Mouse (Mus musculus) liver (tissue): ENCODE results near the gene Polh.

Source experiments
- DNase-seq: peaks from one replicate; pipeline ENCODE4 v3.0.0-alpha.2; 2020; ENCODE audit warnings: mixed read lengths

The Polh gene

GRCm38 (mm10) chr17:46166270-46166669 lies 36.2 kb downstream of the Polh start:
- no peak for DNase-seq

- no peak for DNase-seq
These were observed 37.0 kb downstream of the Polh start for GRCm38 (mm10) chr17:46165460-46165859.

GRCm38 (mm10) chr17:46164791-46165190 lies 37.7 kb downstream of the Polh start:
- DNase-seq: no peak

GRCm38 (mm10) chr17:46164301-46164700 lies 38.1 kb downstream of the Polh start:
- no peak for DNase-seq

GRCm38 (mm10) chr17:46162951-46163421 lies 39.5 kb downstream of the Polh start:
- DNase-seq: peak; percentile 44

GRCm38 (mm10) chr17:46162551-46162950 lies 39.9 kb downstream of the Polh start:
- no peak for DNase-seq

- DNase-seq: no peak
These were observed 40.7 kb downstream of the Polh start for GRCm38 (mm10) chr17:46161710-46162109.

GRCm38 (mm10) chr17:46161179-46161578 lies 41.3 kb downstream of the Polh start:
- DNase-seq: no peak

GRCm38 (mm10) chr17:46160686-46161085 lies 41.8 kb downstream of the Polh start, which contains the start of gene Gtpbp2:
Gene Gtpbp2, plus strand, starts transcription at chr17:46161032.
- DNase-seq: peak; percentile 97

- peak; percentile 97 for DNase-seq
These were observed 42.3 kb downstream of the Polh start for GRCm38 (mm10) chr17:46160090-46160662.

- DNase-seq: peak; percentile 82
These were observed 43.2 kb downstream of the Polh start for GRCm38 (mm10) chr17:46159236-46159635.

- no peak for DNase-seq
These were observed 45.3 kb downstream of the Polh start for GRCm38 (mm10) chr17:46157131-46157530.

GRCm38 (mm10) chr17:46156680-46157079 lies 45.8 kb downstream of the Polh start:
- peak; percentile 86 for DNase-seq

GRCm38 (mm10) chr17:46154336-46154735 lies 48.1 kb downstream of the Polh start:
- no peak for DNase-seq

- DNase-seq: peak; percentile 95
These were observed 49.3 kb downstream of the Polh start, which contains the start of gene Mad2l1bp for GRCm38 (mm10) chr17:46152847-46153782. Gene Mad2l1bp, minus strand, starts transcription at chr17:46153553.

- DNase-seq: peak; percentile 90
These were observed 58.6 kb downstream of the Polh start, which contains the start of gene Rsph9 for GRCm38 (mm10) chr17:46143578-46144423. Gene Rsph9, minus strand, starts transcription at chr17:46144216.

- DNase-seq: no peak
These were observed 62.6 kb downstream of the Polh start for GRCm38 (mm10) chr17:46139872-46140271.

- DNase-seq: peak; percentile 44
These were observed 63.7 kb downstream of the Polh start for GRCm38 (mm10) chr17:46138563-46139236.

GRCm38 (mm10) chr17:46132862-46133261 lies 69.6 kb downstream of the Polh start:
- peak; percentile 15 for DNase-seq

GRCm38 (mm10) chr17:46132058-46132718 lies 70.3 kb downstream of the Polh start:
- DNase-seq: peak; percentile 75

- DNase-seq: no peak
These were observed 72.5 kb downstream of the Polh start for GRCm38 (mm10) chr17:46129741-46130498.
